Mouse (Mus musculus) cortical plate, adult 2 months (tissue): Measurements from ENCODE around the gene Gm16181.

Experiments used
- CTCF ChIP-seq: fragments of 200-500 bp; IDR thresholded peaks from 2 replicates; pipeline ENCODE4 v1.5.1; 2011; ENCODE audit warnings: mild to moderate bottlenecking, control low read depth, low read length; ENCODE audit not compliant: insufficient read depth; ENCODE audit errors: extremely low read depth
- POLR2A ChIP-seq: fragments of 200-500 bp; IDR thresholded peaks from 2 replicates; pipeline ENCODE4 v1.6.1; 2011; ENCODE audit warnings: mild to moderate bottlenecking, low read length, control low read depth; ENCODE audit not compliant: insufficient read depth; ENCODE audit errors: extremely low read depth

DNA sequence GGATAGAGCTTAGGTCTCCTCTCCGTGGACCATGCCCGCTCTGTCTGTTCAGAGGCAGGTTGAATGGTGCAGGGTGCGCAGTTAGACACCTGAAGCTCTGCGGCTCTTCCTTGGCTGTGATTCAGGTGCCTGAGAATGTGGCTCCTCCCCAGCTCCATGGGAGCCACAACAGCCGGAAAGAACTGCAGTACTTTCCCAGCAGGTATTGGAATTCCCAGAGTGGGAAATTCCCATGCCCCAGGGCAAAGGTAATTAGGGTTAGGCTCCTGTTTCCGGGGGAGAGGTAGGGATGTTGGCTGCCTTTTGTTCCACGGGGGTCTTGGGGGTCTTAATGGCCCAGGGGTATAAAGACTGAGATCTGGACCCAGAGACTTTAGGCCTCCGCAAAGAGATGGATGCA is 21.7 kb upstream of the Gm16181 start:
- no peak for TF ChIP-seq POLR2A
- no peak for TF ChIP-seq CTCF
